Mouse (Mus musculus) layer of hippocampus, adult 2 months (tissue): ENCODE data around the gene H2afy. TPM values are rescaled to one million over a fixed set of nuclear protein-coding genes. Genes with fewer than 3 reads are reported as not detected.
A peak's percentile ranks its signal among the peaks of the same experiment; 100 is the strongest.

Experiments used
- DNase-seq, 2 experiments: peaks; one replicate each; pipeline ENCODE4 v3.0.0; 2022; ENCODE audit warnings: low spot score in 2 of 2
- H3K27ac ChIP-seq: fragments of 200-600 bp; 2 replicates; pipeline ENCODE4 v1.8.1; 2022
- H3K4me3 ChIP-seq: fragments of 200-600 bp; 2 replicates; pipeline ENCODE4 v1.8.1; 2022; ENCODE audit warnings: mild to moderate bottlenecking
- CTCF ChIP-seq: fragments of 200-600 bp; conservative IDR thresholded peaks from 2 replicates; pipeline ENCODE4 v1.8.1; 2022; ENCODE audit warnings: antibody characterized with exemption, mild to moderate bottlenecking, moderate library complexity
- total RNA-seq, 2 experiments: library from RNA; stranded (reverse); gene quantifications; 2 replicates each; pipeline ENCODE4 v1.2.3; 2021

Gene H2afy
- total RNA-seq, 2 experiments from 2014 or later = 118 to 122 TPM

DNA sequence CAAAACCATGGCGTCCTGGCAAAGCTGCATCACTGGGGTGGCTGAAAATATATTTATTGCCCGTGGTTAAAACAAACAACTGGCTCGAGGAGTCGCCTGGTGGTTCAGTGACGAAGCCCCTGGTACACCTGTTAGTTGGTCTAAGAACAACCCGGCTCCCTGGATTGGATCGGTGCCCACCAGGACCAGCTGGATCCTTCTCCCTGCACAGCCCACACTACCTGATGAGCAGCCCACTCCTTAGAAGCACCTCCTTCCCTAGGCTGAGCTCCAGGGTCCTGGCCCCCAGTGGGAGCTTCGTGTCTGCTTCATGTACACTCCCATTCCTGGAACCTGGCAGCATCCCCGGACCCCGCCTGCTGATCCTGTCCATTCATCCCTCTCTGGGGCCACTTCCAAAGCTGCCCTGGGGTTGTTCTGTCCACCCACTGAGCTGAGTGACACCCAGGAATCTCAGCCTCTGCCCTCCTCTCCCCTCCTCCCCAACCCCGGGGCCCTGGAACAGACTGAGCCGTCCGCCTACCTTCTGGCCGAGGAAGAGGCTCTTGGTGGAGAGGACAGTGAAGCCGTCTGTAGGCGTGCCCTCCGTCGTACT is 40.5 kb downstream of the H2afy start:
- no peak overlapping the region; the same call in 1 of the 2 replicates for H3K27ac ChIP-seq
- no peak for TF ChIP-seq CTCF
- DNase-seq = no peak
- H3K4me3 ChIP-seq = no peak overlapping the region

- no peak for TF ChIP-seq CTCF
- no peak for DNase-seq
- Histone ChIP-seq H3K4me3 (no peak overlapping the region), H3K27ac (peak overlapping the region; percentile 44)
Measured at GRCm38 (mm10) chr13:56094544-56094943, 41.6 kb downstream of the H2afy start.

GRCm38 (mm10) chr13:56093680-56094079 is 42.5 kb downstream of the H2afy start:
- peak overlapping the region; percentile 44 for H3K27ac ChIP-seq
- DNase-seq = peak; percentile 42 to 61
- TF ChIP-seq CTCF = no peak
- H3K4me3 ChIP-seq = no peak overlapping the region

GRCm38 (mm10) chr13:56092606-56093005 is 43.6 kb downstream of the H2afy start:
- Histone ChIP-seq H3K4me3 (no peak overlapping the region), H3K27ac (peak overlapping the region; percentile 44; the same call in 1 of the 2 replicates)
- DNase-seq = no peak
- no peak for TF ChIP-seq CTCF

DNA sequence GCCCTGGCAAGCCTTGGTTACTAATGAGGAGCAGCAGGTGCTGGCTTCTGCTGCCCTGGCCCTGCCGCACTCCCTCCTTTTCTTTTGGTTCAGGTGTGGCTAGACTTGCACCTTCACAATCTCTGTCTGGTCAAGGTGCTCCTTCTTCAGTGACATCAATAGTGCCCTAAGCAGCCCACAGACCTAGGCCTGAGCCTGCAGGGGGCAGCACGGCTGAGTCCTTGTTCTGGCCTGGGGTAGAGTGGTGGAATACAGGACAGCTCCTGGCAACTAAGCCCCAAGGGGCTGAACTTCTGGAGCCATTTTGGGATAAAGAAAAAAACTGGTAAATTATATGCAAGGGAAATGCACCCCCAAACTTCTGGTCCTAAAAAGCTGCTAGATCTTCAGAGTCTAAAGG is 45.6 kb downstream of the H2afy start:
- no peak for DNase-seq
- no peak overlapping the region for H3K27ac ChIP-seq
- no peak overlapping the region for H3K4me3 ChIP-seq
- peak; percentile 51 for TF ChIP-seq CTCF

GRCm38 (mm10) chr13:56088602-56089001 is 47.6 kb downstream of the H2afy start:
- TF ChIP-seq CTCF = no peak
- peak in 1 of 2 experiments; percentile 27 for DNase-seq
- H3K4me3 ChIP-seq = no peak overlapping the region; the same call in 1 of the 2 replicates
- peak overlapping the region; percentile 60 for H3K27ac ChIP-seq

DNA sequence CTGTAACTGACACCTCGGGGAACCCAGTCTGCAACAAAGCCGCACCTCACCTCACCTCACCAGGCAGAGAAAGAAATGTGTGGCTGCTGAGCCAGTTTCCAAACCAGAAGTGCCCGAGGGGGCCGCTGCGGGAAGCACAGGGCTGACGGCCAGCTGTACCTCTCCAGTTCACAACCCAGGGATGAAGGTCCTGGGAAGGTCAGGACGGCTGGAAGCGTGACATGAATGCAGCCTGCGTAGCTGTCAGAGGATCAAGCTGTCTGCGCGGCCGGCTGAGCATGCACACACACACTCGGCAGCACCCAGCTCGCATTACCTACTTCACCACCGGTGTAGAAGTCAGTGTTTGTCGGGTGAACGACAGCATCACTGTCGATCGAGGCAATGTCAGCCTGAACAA is 48.2 kb downstream of the H2afy start:
- Histone ChIP-seq H3K27ac (peak overlapping the region; percentile 60; the same call in 1 of the 2 replicates), H3K4me3 (no peak overlapping the region)
- TF ChIP-seq CTCF = no peak
- no peak for DNase-seq

GRCm38 (mm10) chr13:56084146-56084905 is 51.8 kb downstream of the H2afy start:
- TF ChIP-seq CTCF = peak; percentile 35
- no peak for DNase-seq
- Histone ChIP-seq H3K4me3 (no peak overlapping the region), H3K27ac (no peak overlapping the region)

DNA sequence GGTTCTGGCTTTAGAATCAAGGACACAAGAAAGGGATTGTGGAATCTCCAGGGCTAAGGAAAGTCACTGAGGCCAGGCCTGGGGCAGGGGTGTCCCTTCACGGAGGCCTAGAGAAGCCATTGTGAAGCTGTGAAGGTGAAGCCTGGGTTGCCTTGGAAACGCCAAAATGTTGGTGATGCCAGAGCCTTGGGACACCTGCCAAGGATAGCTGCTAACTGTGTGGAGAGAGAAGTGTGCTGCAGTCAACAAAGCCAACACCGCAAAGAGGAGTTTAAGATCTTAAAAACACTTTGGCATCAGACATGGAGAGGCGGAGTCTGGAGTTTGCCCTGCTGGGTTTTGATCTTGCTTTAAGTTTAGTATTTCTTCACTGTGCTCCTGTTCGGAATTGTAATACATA is 54.5 kb downstream of the H2afy start:
- TF ChIP-seq CTCF = no peak
- H3K4me3 ChIP-seq = no peak overlapping the region
- no peak overlapping the region for H3K27ac ChIP-seq
- no peak for DNase-seq

DNA sequence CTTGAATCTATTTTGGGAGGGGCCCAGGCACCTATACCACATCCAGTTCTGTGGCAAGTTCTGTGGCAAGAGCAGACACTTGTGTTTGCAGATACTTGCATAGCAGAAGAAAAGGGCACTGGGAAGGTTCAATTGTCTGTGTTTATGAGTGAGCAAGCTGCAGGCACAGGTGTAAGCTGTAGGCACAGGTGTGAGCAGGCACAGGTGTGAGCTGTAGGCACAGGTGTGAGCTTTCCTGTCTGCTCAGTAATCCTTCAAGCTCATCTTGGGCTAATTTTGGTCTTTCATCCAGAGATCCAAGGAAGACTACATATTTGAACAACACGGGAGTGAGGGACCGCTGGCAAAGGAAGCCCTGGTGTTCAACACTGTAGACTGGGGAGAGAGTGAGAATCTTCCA is 56.5 kb downstream of the H2afy start:
- Histone ChIP-seq H3K4me3 (no peak overlapping the region), H3K27ac (no peak overlapping the region)
- no peak for DNase-seq
- no peak for TF ChIP-seq CTCF

DNA sequence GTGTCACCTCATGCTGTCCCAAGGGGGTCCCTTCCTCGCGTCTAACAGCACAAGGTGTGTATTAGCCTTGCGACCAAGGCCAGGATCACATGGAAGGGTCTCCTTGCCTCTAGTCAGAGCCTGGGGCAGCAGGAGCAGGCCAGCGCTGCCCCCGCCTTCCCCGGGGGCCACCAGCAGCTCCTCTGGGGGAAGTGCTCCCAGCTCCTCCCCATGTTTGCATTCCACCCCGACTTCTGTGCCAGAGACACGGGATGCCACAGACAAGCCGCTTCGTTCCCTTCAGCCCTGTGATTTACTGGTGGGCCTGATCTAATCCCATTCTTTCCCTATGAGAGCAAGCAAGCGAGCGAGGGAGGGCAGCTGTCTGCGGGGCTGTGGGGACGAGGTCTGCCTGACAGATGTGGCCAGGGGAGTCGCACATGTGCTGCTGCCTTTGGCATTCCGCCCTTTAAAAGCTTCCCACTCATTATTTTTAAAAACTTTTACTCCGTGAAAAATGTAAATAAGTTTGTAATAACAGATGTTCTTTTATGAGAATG is 57.4 kb downstream of the H2afy start:
- no peak for DNase-seq
- no peak overlapping the region for H3K4me3 ChIP-seq
- no peak overlapping the region for H3K27ac ChIP-seq
- no peak for TF ChIP-seq CTCF

DNA sequence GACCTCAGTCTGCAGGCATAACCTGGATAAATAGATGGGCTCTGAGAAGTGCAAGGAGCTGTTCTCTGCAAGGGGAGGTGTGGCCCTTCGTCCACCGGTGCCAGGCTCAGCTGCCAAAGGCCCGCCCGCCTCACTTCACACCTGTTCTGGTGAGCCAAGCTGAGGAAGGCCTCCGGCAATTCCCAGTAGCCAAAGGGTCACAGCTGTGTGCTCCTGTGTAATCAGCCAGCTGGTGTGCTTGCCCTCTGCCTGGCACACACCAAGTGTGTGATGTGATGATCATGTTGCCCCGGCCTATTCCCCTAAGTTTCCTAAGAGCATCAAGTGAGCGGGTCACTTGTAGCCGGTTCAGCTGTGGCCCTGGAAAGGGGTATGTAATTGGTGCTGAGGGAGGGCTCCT is 60.2 kb downstream of the H2afy start:
- DNase-seq = no peak
- Histone ChIP-seq H3K4me3 (no peak overlapping the region), H3K27ac (no peak overlapping the region)
- no peak for TF ChIP-seq CTCF

DNA sequence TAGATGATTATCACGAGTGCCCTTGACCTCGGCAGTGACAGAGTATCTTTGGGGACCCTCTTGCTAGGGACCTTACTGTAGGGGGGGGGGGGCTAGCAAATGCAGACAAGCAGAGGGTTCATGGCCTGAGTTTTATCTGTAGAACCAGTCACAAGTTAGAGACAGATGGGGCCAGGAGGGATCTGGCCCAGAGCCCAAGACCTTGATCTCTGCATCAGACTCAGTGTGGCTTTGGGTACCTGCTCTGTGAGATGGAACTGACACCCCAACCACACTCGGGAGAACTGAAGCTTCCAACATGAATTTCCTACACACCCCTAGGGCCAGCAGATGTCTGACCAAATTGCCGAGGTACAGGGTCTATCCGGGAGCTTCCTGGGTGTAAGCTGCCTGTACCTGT is 63.0 kb downstream of the H2afy start:
- Histone ChIP-seq H3K27ac (no peak overlapping the region), H3K4me3 (no peak overlapping the region)
- no peak for DNase-seq
- TF ChIP-seq CTCF = no peak

GRCm38 (mm10) chr13:56072268-56072607 is 63.9 kb downstream of the H2afy start:
- peak; percentile 37 to 60 for DNase-seq
- H3K27ac ChIP-seq = no peak overlapping the region
- peak; percentile 82 for TF ChIP-seq CTCF
- H3K4me3 ChIP-seq = no peak overlapping the region
